Mouse (Mus musculus) lung, embryonic 16.5 days (tissue): ENCODE measurements around the gene Gm47995. TPM values are rescaled to one million over a fixed set of nuclear protein-coding genes. Genes with fewer than 3 reads are reported as not detected.

Experiments used
- ATAC-seq: fragments of 200-750 bp; cut with Nextera tagmentation; 2 replicates; pipeline ENCODE4 v1.8.0; 2017; ENCODE audit warnings: low read depth, mild to moderate bottlenecking, moderate library complexity
- H3K27ac ChIP-seq: fragments of 300-500 bp; sonication (generic); 2 replicates; pipeline ENCODE4 v1.5.1; 2014; ENCODE audit warnings: mild to moderate bottlenecking, control low read depth, low read length
- H3K27me3 ChIP-seq: fragments of 300-500 bp; sonication (generic); 2 replicates; pipeline ENCODE4 v1.6.1; 2014; ENCODE audit warnings: low read depth, low read length, mixed read lengths; ENCODE audit not compliant: control insufficient read depth, insufficient read depth
- H3K36me3 ChIP-seq: fragments of 300-500 bp; sonication (generic); 2 replicates; pipeline ENCODE4 v1.6.1; 2014; ENCODE audit warnings: low read length; ENCODE audit not compliant: control insufficient read depth, insufficient read depth
- H3K4me1 ChIP-seq: fragments of 300-500 bp; sonication (generic); replicated peaks from 2 replicates; pipeline ENCODE4 v1.6.1; 2014; ENCODE audit warnings: low read length, mixed read lengths; ENCODE audit not compliant: control insufficient read depth, insufficient read depth
- H3K4me2 ChIP-seq: fragments of 300-500 bp; sonication (generic); 2 replicates; pipeline ENCODE4 v1.6.1; 2014; ENCODE audit warnings: low read depth, low read length, control low read depth
- H3K4me3 ChIP-seq: fragments of 300-500 bp; sonication (generic); 2 replicates; pipeline ENCODE4 v1.5.1; 2014; ENCODE audit warnings: mild to moderate bottlenecking, low read length, control low read depth
- H3K9ac ChIP-seq: fragments of 300-500 bp; sonication (generic); 2 replicates; pipeline ENCODE4 v1.6.1; 2014; ENCODE audit warnings: low read length, control low read depth
- H3K9me3 ChIP-seq: fragments of 300-500 bp; sonication (generic); 2 replicates; pipeline ENCODE4 v1.6.1; 2016; ENCODE audit warnings: low read length; ENCODE audit not compliant: control insufficient read depth
- WGBS: fragments of 180-500 bp; shearing (Covaris S2); extraction: QIAGEN DNeasy Blood & Tissue Kit; methylation state at CpG from one replicate; pipeline ENCODE4 v1.1.7; 2014; 5-methylcytosine and 5-hydroxymethylcytosine counted together
- polyA plus RNA-seq: library from polyadenylated mRNA; unstranded; fragments of >200 nt; fragmentation: Nextera tagmentation; extraction: Ambion mirVana; gene quantifications from 2 replicates; pipeline ENCODE4 v1.2.1, GENCODE M21; 2015

Gm47995 gene
- polyA plus RNA-seq, 1 experiment from 2014 or later, result not detected

DNA sequence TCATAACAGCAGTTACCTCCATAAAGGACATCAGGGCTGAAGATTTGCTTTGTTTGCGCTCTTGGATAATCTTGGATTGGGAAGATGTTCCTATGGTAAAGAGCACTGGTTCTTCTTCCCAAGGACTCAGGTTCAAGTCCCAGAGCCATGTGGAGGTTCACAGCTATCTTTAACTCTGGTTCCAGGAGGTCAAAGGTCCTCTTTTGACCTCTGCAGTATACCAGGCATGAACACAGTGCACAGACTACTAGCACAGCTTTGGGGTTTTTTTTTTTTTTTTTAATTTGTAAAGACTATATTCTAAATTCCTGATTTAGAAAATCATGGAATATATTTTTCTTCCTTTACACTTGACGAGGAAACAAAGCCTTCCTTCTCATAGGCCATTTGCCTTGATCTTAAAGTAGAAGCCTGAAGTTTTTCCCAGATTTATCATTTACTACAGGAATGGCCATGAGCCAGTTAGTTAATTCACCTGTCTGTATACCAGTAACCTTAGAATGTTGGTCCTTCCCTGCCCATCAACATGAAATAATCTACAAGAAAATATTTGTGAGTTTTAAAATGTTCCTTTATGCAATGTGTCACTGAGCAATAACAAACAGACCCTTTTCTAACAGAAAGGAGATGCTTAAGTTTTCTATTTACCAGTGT lies 39.3 kb upstream of the Gm47995 start:
- H3K27ac ChIP-seq, result no peak overlapping the region
- H3K4me1 ChIP-seq, result no peaks in the 10 kb centered on the region
- no peak overlapping the region for H3K9ac ChIP-seq
- no peak overlapping the region for H3K4me2 ChIP-seq
- H3K36me3 ChIP-seq, result no peaks in the 10 kb centered on the region
- H3K27me3 ChIP-seq, result no peaks in the 10 kb centered on the region
- H3K4me3 ChIP-seq, result no peak overlapping the region
- 87% methylated on average over 2 of the region's 2 CpGs for WGBS
- no peak for ATAC-seq
- no peaks in the 10 kb centered on the region for H3K9me3 ChIP-seq

DNA sequence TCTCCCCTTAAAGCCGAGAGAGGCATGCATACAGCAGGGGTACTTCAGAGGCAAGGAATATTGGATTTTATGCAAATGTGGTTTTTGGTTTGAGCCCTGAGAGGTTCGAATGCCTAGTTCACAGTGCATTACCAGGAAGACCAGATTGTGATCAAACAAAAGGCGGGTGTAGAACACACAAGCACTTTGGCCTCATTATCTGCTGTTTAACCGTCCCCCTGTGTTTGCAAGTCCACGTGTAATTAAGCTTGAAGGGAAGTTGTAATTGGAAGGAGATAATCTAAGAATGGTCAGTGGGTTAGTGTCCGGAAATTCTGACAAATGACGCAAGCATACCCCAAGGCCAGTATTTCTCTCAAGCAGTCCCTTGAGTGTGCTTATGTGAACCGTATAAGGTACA lies 32.2 kb upstream of the Gm47995 start:
- Histone ChIP-seq H3K9me3 (no peaks in the 10 kb centered on the region), H3K4me2 (no peak overlapping the region), H3K4me3 (no peak overlapping the region), H3K36me3 (no peaks in the 10 kb centered on the region), H3K27ac (no peak overlapping the region), H3K9ac (no peak overlapping the region), H3K4me1 (no peaks in the 10 kb centered on the region), H3K27me3 (no peaks in the 10 kb centered on the region)
- no peak for ATAC-seq
- 43% methylated on average over 8 of the region's 8 CpGs for WGBS

DNA sequence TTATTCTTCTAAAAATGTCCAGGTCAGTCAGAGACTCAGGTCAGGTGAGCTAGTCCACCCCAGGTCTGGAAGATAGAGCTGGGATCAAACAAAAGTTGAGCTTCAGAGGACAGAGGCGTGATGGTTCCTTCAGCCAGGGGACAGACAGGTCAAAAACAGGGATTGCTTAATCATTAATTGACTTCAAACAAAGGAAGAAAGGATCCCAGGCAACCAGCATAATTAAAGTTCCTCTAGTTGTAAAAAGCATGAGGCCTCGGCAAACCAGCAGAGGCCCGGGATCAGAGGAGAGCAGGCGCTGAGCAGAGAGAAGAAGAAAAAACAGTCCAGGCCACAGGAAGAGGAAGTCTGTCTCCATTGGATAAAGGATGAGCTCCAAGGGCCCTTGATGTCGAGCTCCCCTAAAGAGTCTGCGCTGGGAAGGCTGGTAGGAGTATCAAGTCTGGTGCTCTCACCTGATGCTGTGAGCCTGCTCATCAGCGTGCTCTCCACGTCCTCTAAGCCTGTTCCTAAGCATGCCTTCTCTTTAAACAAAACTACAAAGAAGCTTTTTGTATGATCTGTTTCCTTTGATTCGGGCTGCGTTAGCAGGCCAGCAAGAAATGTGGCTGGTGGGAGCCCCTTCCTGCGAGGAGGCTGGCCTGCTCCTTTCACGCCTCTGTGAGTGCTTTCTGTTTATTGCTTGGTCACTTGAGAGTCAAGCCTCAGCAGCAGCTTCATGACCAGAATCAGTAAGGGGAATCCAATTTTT lies 30.8 kb upstream of the Gm47995 start:
- no peak for ATAC-seq
- H3K36me3 ChIP-seq, result no peaks in the 10 kb centered on the region
- no peaks in the 10 kb centered on the region for H3K27me3 ChIP-seq
- H3K9me3 ChIP-seq, result no peaks in the 10 kb centered on the region
- H3K4me3 ChIP-seq, result no peak overlapping the region
- no peak overlapping the region for H3K27ac ChIP-seq
- no peak overlapping the region for H3K9ac ChIP-seq
- H3K4me2 ChIP-seq, result no peak overlapping the region
- no peaks in the 10 kb centered on the region for H3K4me1 ChIP-seq
- WGBS, result 26% methylated on average over 12 of the region's 12 CpGs

DNA sequence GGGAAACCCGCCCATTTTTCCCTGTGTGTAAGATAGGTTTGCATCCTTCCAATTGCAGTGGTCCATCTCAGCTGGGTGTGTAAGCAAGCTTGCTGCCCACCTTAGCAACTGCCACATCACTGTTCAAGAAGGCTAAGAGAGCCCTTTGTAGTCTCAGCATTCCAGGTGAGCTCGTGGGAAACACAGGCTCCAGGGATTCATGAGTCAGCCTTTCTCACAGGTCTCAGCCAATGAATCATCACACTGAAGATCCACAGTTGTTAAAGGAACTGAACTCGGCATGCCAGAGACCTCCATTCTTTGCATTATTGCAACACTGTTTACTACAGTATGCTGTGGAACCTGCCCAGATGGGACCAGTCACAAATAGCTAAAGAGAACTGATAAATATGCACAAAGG lies 29.6 kb upstream of the Gm47995 start:
- Histone ChIP-seq H3K27ac (no peak overlapping the region), H3K9me3 (no peaks in the 10 kb centered on the region), H3K4me1 (no peaks in the 10 kb centered on the region), H3K4me2 (no peak overlapping the region), H3K27me3 (no peaks in the 10 kb centered on the region), H3K36me3 (no peaks in the 10 kb centered on the region), H3K9ac (no peak overlapping the region), H3K4me3 (no peak overlapping the region)
- 59% methylated on average over 3 of the region's 3 CpGs for WGBS
- ATAC-seq, result no peak

DNA sequence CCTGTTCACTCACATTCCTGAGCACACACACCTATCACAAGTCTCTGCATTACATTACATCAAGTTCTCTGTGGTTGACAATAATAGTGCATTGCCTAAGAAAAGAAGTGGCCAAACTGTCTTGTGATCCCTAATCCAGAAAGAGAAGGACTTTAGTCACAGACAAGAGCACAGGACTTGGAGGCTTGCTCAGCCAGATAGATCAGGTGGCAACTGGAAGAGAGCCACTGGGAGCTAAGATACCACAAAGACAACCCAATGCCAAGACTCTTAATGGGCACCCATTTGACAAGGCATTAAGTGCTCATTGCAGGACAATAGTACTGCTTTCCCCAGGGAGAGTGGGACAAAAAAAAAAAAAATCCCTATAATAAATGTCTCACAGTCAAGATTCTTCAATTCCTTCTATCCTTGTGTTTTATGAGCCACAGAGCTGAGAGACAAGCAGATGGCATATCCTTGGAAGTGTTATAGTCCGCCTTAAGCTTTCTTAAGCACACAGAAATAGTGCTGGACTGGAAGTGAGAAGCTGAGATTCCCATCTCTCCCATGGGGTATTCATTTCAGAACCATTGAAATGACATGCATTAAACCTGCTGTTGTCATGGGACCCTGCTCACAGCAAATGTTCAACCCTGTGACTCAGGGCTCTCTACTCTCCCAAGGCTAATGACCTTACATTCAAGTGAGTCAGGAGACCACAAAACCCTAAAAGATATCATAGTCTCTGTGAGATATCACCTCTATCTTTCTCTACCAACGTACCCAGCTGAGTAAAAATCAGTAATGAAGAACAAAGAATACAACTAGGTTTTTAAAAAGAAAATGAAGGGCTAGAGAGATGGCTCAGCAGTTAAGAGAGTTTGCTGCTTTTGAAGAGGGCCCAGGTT lies 26.4 kb upstream of the Gm47995 start:
- 71% methylated on average over 2 of the region's 2 CpGs for WGBS

DNA sequence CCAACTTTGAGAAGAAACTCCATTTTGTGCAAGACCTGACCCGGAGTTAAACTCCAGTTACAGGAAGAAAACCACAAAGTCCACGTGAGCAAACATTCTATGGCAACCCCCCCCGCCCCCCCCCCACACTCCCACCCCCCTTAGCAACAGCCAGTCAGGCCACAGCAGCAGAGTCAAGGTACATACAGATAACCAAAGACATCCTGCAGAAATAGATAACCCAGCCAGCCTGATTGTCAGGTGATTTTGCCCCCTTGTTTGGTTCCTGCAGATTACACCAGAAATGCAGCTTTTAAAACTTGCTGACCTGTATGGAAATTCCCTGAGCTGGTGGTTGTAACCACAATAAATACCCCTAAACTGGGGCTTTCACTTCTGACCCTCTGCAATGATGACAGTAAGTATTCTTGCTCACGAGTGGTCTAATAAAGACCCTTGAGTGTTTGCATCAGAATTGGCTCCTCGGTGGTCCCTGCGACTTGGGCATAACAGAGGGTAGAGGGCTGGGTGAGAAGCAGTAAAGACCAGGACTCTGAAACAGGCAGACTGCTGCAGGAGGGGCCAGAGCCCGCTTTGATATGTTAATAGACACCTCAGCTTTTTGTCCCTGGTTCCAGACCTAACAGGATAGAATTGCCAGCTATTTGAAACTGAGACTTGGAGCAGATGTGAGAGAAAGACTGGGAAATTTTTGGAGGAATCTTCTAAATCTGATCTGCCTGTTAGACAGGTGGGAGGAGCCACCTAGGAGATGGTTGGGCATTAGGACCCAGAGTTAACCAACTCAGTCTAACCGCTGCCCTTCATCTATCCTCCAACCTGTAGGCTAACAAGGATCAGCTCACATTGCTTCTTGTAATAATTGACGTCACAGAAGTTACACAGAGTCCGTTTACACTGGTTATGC lies 21.0 kb upstream of the Gm47995 start:
- H3K27ac ChIP-seq, result no peak overlapping the region
- H3K4me1 ChIP-seq, result no peaks in the 10 kb centered on the region
- peak; percentile 52 for ATAC-seq
- peak overlapping the region; percentile 51 for H3K4me2 ChIP-seq
- peak overlapping the region; percentile 30; the same call in 1 of the 2 replicates for H3K4me3 ChIP-seq
- H3K9me3 ChIP-seq, result no peaks in the 10 kb centered on the region
- H3K36me3 ChIP-seq, result no peaks in the 10 kb centered on the region
- 12% methylated on average over 10 of the region's 10 CpGs for WGBS
- H3K27me3 ChIP-seq, result no peaks in the 10 kb centered on the region
- no peak overlapping the region for H3K9ac ChIP-seq

More for the DNA sequence above, 26.4 kb upstream of the Gm47995 start:
- H3K27me3 ChIP-seq, result no peaks in the 10 kb centered on the region
- H3K27ac ChIP-seq, result no peak overlapping the region
- no peaks in the 10 kb centered on the region for H3K4me1 ChIP-seq
- ATAC-seq, result no peak
- H3K4me2 ChIP-seq, result no peak overlapping the region
- no peaks in the 10 kb centered on the region for H3K9me3 ChIP-seq
- H3K9ac ChIP-seq, result no peak overlapping the region
- H3K4me3 ChIP-seq, result no peak overlapping the region
- no peaks in the 10 kb centered on the region for H3K36me3 ChIP-seq

DNA sequence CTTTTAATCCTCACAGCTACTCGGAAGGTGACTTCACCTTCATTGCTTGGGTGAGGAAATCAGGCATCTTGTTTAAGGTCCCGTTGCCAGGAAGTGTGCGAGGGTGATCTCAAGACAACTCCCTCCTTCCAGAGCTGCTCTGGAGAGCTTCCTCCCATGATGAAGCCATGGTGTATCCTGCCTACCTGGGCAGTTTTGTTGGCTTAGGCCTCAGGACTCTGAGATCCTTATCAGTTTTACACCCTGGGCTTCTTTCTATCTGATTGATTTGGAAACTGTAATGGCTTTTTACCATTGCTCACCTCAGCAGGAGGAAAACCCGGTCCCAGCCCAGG lies 20.3 kb upstream of the Gm47995 start:
- Histone ChIP-seq H3K27me3 (no peaks in the 10 kb centered on the region), H3K27ac (no peak overlapping the region), H3K9ac (no peak overlapping the region), H3K9me3 (no peaks in the 10 kb centered on the region), H3K36me3 (no peaks in the 10 kb centered on the region), H3K4me1 (no peaks in the 10 kb centered on the region), H3K4me2 (peak overlapping the region; percentile 51), H3K4me3 (peak overlapping the region; percentile 30; the same call in 1 of the 2 replicates)
- WGBS, result 9% methylated on average over 4 of the region's 4 CpGs
- ATAC-seq, result no peak

DNA sequence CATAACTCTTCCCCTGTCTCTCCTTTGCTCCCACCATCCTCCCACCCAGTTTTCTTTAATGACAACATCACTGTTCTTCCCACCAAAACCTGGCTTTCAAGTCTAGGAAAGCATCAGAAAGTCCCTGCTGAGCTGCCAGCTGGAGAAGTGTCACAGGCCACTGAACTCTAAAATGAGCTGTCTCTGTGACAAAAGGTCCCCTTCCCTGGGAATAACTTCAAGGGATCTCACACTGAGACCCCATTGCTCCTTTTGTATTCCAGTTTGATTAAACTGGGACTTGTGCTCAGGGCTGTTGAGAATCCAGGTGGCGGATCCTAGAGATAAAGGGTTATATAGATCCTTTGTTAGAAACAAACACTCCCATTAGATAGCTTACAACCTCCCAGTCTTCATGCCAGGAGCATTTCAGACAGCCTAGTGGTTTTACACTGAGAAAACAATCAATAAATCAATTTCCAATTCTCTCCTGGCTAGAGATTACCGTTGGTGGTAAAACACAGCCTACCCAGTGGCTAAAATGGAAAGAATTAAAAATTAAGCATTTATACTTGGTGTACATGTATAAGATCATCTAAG lies 19.7 kb upstream of the Gm47995 start:
- H3K27ac ChIP-seq, result no peak overlapping the region
- 62% methylated on average over 2 of the region's 2 CpGs for WGBS

More for the DNA sequence above, 19.7 kb upstream of the Gm47995 start:
- Histone ChIP-seq H3K9me3 (no peaks in the 10 kb centered on the region), H3K4me1 (no peaks in the 10 kb centered on the region), H3K36me3 (no peaks in the 10 kb centered on the region), H3K4me2 (no peak overlapping the region), H3K27me3 (no peaks in the 10 kb centered on the region), H3K4me3 (no peak overlapping the region), H3K9ac (no peak overlapping the region)
- ATAC-seq, result no peak
